Mouse (Mus musculus) neural tube, embryonic 12.5 days (tissue): ENCODE data around the gene Cdc123. TPM values are rescaled to one million over a fixed set of nuclear protein-coding genes. Genes with fewer than 3 reads are reported as not detected.
"Not testable (repeated sequence)": the region's sequence is repeated elsewhere in the genome, so short reads cannot be mapped to it uniquely, and the experiment has no call there.

Experiments used
- ATAC-seq: fragments of 200-750 bp; cut with Nextera tagmentation; 2 replicates; pipeline ENCODE4 v1.8.0; 2017; ENCODE audit warnings: low read depth, mild to moderate bottlenecking, moderate TSS enrichment, moderate library complexity; ENCODE audit not compliant: low FRiP score
- H3K27ac ChIP-seq: fragments of 300-500 bp; sonication (generic); 2 replicates; pipeline ENCODE4 v1.5.1; 2016
- H3K27me3 ChIP-seq: fragments of 300-500 bp; sonication (generic); replicated peaks from 2 replicates; pipeline ENCODE4 v1.6.1; 2016; ENCODE audit warnings: mild to moderate bottlenecking
- H3K36me3 ChIP-seq: fragments of 300-500 bp; sonication (generic); 2 replicates; pipeline ENCODE4 v1.6.1; 2016; ENCODE audit warnings: mild to moderate bottlenecking
- H3K4me1 ChIP-seq: fragments of 300-500 bp; sonication (generic); 2 replicates; pipeline ENCODE4 v1.6.1; 2016
- H3K4me2 ChIP-seq: fragments of 300-500 bp; sonication (generic); replicated peaks from 2 replicates; pipeline ENCODE4 v1.6.1; 2016; ENCODE audit warnings: mild to moderate bottlenecking
- H3K4me3 ChIP-seq: fragments of 300-500 bp; sonication (generic); 2 replicates; pipeline ENCODE4 v1.5.1; 2016
- H3K9ac ChIP-seq: fragments of 300-500 bp; sonication (generic); 2 replicates; pipeline ENCODE4 v1.6.1; 2016; ENCODE audit warnings: mild to moderate bottlenecking
- H3K9me3 ChIP-seq: fragments of 300-500 bp; sonication (generic); 2 replicates; pipeline ENCODE4 v1.6.1; 2016; ENCODE audit warnings: mild to moderate bottlenecking
- WGBS: fragments of 180-500 bp; shearing (Covaris S2); methylation state at CpG from one replicate; pipeline ENCODE4 v1.1.7; 2016; 5-methylcytosine and 5-hydroxymethylcytosine counted together
- polyA plus RNA-seq: library from polyadenylated mRNA; unstranded; fragments of >200 nt; fragmentation: Nextera tagmentation; extraction: Ambion mirVana; gene quantifications from 2 replicates; pipeline ENCODE4 v1.2.1, GENCODE M21; 2016

Cdc123 gene
- polyA plus RNA-seq, 1 experiment from 2014 or later, result 330 TPM

GRCm38 (mm10) chr2:5840815-5841214, 4.1 kb downstream of the Cdc123 start:
- Histone ChIP-seq H3K4me1 (peaks cover under 1% of the 10 kb centered on the region; the same call in 1 of the 2 replicates), H3K4me2 (no peak overlapping the region), H3K9me3 (no peaks in the 10 kb centered on the region), H3K9ac (no peak overlapping the region), H3K27me3 (no peaks in the 10 kb centered on the region), H3K27ac (no peak overlapping the region), H3K36me3 (peaks cover 57% of the 10 kb centered on the region), H3K4me3 (no peak overlapping the region)
- 97% methylated on average over 11 of the region's 11 CpGs for WGBS
- ATAC-seq, result no peak

GRCm38 (mm10) chr2:5825265-5825913, 19.6 kb downstream of the Cdc123 start:
- WGBS, result 95% methylated on average over 5 of the region's 5 CpGs
- H3K36me3 ChIP-seq, result peaks cover 52% of the 10 kb centered on the region

GRCm38 (mm10) chr2:5824685-5825084, 20.3 kb downstream of the Cdc123 start:
- Histone ChIP-seq H3K4me1 (no peaks in the 10 kb centered on the region), H3K9ac (no peak overlapping the region), H3K4me3 (no peak overlapping the region), H3K27me3 (no peaks in the 10 kb centered on the region), H3K27ac (no peak overlapping the region), H3K36me3 (peaks cover 54% of the 10 kb centered on the region), H3K4me2 (no peak overlapping the region), H3K9me3 (no peaks in the 10 kb centered on the region)
- ATAC-seq, result no peak
- WGBS, result 85% methylated on average over 5 of the region's 5 CpGs

More at GRCm38 (mm10) chr2:5825265-5825913, 19.6 kb downstream of the Cdc123 start:
- Histone ChIP-seq H3K4me2 (no peak overlapping the region), H3K4me3 (no peak overlapping the region), H3K4me1 (no peaks in the 10 kb centered on the region), H3K27me3 (no peaks in the 10 kb centered on the region), H3K9me3 (no peaks in the 10 kb centered on the region), H3K9ac (no peak overlapping the region), H3K27ac (no peak overlapping the region)
- no peak for ATAC-seq

GRCm38 (mm10) chr2:5824213-5824612, 20.8 kb downstream of the Cdc123 start:
- Histone ChIP-seq H3K9ac (no peak overlapping the region), H3K27me3 (no peaks in the 10 kb centered on the region), H3K4me1 (no peaks in the 10 kb centered on the region), H3K27ac (no peak overlapping the region), H3K4me3 (no peak overlapping the region), H3K36me3 (peaks cover 56% of the 10 kb centered on the region), H3K4me2 (no peak overlapping the region), H3K9me3 (no peaks in the 10 kb centered on the region)
- ATAC-seq, result no peak
- 31% methylated on average over 1 of the region's 1 CpGs for WGBS

GRCm38 (mm10) chr2:5822449-5822848, 22.5 kb downstream of the Cdc123 start:
- no peak for ATAC-seq
- no peak overlapping the region for H3K4me3 ChIP-seq
- no peaks in the 10 kb centered on the region for H3K9me3 ChIP-seq
- H3K36me3 ChIP-seq, result peaks cover 63% of the 10 kb centered on the region
- no peaks in the 10 kb centered on the region for H3K27me3 ChIP-seq
- no peak overlapping the region for H3K27ac ChIP-seq
- H3K4me1 ChIP-seq, result no peaks in the 10 kb centered on the region
- no peak overlapping the region for H3K4me2 ChIP-seq
- H3K9ac ChIP-seq, result no peak overlapping the region
- WGBS, result 96% methylated on average over 6 of the region's 6 CpGs

GRCm38 (mm10) chr2:5821264-5821663, 23.7 kb downstream of the Cdc123 start:
- no peaks in the 10 kb centered on the region for H3K4me1 ChIP-seq
- H3K27me3 ChIP-seq, result no peaks in the 10 kb centered on the region
- H3K27ac ChIP-seq, result no peak overlapping the region
- 90% methylated on average over 10 of the region's 10 CpGs for WGBS
- H3K9ac ChIP-seq, result no peak overlapping the region
- peaks cover 63% of the 10 kb centered on the region for H3K36me3 ChIP-seq
- H3K4me2 ChIP-seq, result no peak overlapping the region
- no peak for ATAC-seq
- no peaks in the 10 kb centered on the region for H3K9me3 ChIP-seq
- no peak overlapping the region for H3K4me3 ChIP-seq

- H3K9ac ChIP-seq, result no peak overlapping the region
- WGBS, result 91% methylated on average over 5 of the region's 5 CpGs
- H3K4me3 ChIP-seq, result no peak overlapping the region
- H3K9me3 ChIP-seq, result no peaks in the 10 kb centered on the region
- no peak overlapping the region for H3K4me2 ChIP-seq
- H3K4me1 ChIP-seq, result no peaks in the 10 kb centered on the region
- no peak overlapping the region for H3K27ac ChIP-seq
- no peaks in the 10 kb centered on the region for H3K27me3 ChIP-seq
- ATAC-seq, result no peak
- peaks cover 53% of the 10 kb centered on the region for H3K36me3 ChIP-seq
Observed at GRCm38 (mm10) chr2:5811235-5811782, 33.7 kb downstream of the Cdc123 start.

GRCm38 (mm10) chr2:5810036-5810718, 34.8 kb downstream of the Cdc123 start:
- Histone ChIP-seq H3K4me1 (no peaks in the 10 kb centered on the region), H3K36me3 (peaks cover 55% of the 10 kb centered on the region), H3K27ac (no peak overlapping the region), H3K9ac (no peak overlapping the region), H3K4me3 (no peak overlapping the region), H3K9me3 (no peaks in the 10 kb centered on the region), H3K27me3 (no peaks in the 10 kb centered on the region), H3K4me2 (no peak overlapping the region)
- 90% methylated on average over 5 of the region's 5 CpGs for WGBS
- ATAC-seq, result no peak

GRCm38 (mm10) chr2:5806201-5806600, 38.8 kb downstream of the Cdc123 start:
- H3K27ac ChIP-seq, result not testable (repeated sequence)
- WGBS, result 85% methylated on average over 3 of the region's 3 CpGs

GRCm38 (mm10) chr2:5805228-5805627, 39.7 kb downstream of the Cdc123 start:
- Histone ChIP-seq H3K9ac (no peak overlapping the region), H3K27ac (no peak overlapping the region), H3K36me3 (peaks cover 66% of the 10 kb centered on the region), H3K4me1 (no peaks in the 10 kb centered on the region), H3K9me3 (no peaks in the 10 kb centered on the region), H3K4me2 (no peak overlapping the region), H3K4me3 (no peak overlapping the region), H3K27me3 (no peaks in the 10 kb centered on the region)
- ATAC-seq, result no peak
- WGBS, result 94% methylated on average over 7 of the region's 7 CpGs

More at GRCm38 (mm10) chr2:5806201-5806600, 38.8 kb downstream of the Cdc123 start:
- H3K4me2 ChIP-seq, ATAC-seq, H3K9ac ChIP-seq, H3K9me3 ChIP-seq, H3K27me3 ChIP-seq, H3K4me1 ChIP-seq, H3K4me3 ChIP-seq: not testable (repeated sequence)
- peaks cover 65% of the 10 kb centered on the region for H3K36me3 ChIP-seq

GRCm38 (mm10) chr2:5804440-5805045, 40.4 kb downstream of the Cdc123 start:
- peaks cover 61% of the 10 kb centered on the region for H3K36me3 ChIP-seq
- no peak for ATAC-seq
- H3K27me3 ChIP-seq, result no peaks in the 10 kb centered on the region
- H3K27ac ChIP-seq, result no peak overlapping the region
- H3K9me3 ChIP-seq, result no peaks in the 10 kb centered on the region
- 93% methylated on average over 6 of the region's 6 CpGs for WGBS
- H3K9ac ChIP-seq, result no peak overlapping the region
- H3K4me1 ChIP-seq, result no peaks in the 10 kb centered on the region
- H3K4me3 ChIP-seq, result no peak overlapping the region
- no peak overlapping the region for H3K4me2 ChIP-seq

- H3K9me3 ChIP-seq, result no peaks in the 10 kb centered on the region
- H3K27me3 ChIP-seq, result no peaks in the 10 kb centered on the region
- no peak overlapping the region for H3K4me3 ChIP-seq
- H3K36me3 ChIP-seq, result peaks cover 70% of the 10 kb centered on the region
- no peak overlapping the region for H3K27ac ChIP-seq
- ATAC-seq, result no peak
- no peaks in the 10 kb centered on the region for H3K4me1 ChIP-seq
- WGBS, result 94% methylated on average over 10 of the region's 10 CpGs
- no peak overlapping the region for H3K4me2 ChIP-seq
- H3K9ac ChIP-seq, result no peak overlapping the region
Observed at GRCm38 (mm10) chr2:5801927-5802590, 42.9 kb downstream of the Cdc123 start.
